Mouse (Mus musculus) bone marrow macrophage, adult 2 months (primary cell): ENCODE results near the gene Gstm1. TPM values are rescaled to one million over a fixed set of nuclear protein-coding genes. Genes with fewer than 3 reads are reported as not detected.

Source experiments
- H3K27ac ChIP-seq: 2 replicates; pipeline ENCODE4 v1.5.1; 2012; ENCODE audit warnings: low read depth, low read length; ENCODE audit not compliant: insufficient read depth
- H3K4me1 ChIP-seq: 2 replicates; pipeline ENCODE4 v1.6.1; 2012; ENCODE audit warnings: low read length; ENCODE audit not compliant: control insufficient read depth, insufficient read depth
- H3K4me3 ChIP-seq: 2 replicates; pipeline ENCODE4 v1.5.1; 2012; ENCODE audit warnings: mild to moderate bottlenecking, low read length, moderate library complexity; ENCODE audit not compliant: insufficient read depth
- CTCF ChIP-seq: IDR thresholded peaks from 2 replicates; pipeline ENCODE4 v1.5.1; 2012; ENCODE audit warnings: low read depth, mild to moderate bottlenecking, low read length, moderate library complexity
- POLR2A ChIP-seq: IDR thresholded peaks from 2 replicates; pipeline ENCODE4 v1.6.1; 2012; ENCODE audit warnings: mild to moderate bottlenecking, low read depth, low read length, borderline replicate concordance
- polyA plus RNA-seq: library from polyadenylated mRNA; stranded (reverse); fragments of >200 nt; gene quantifications from 2 replicates; pipeline ENCODE4 v1.2.4, GENCODE M21; 2012; ENCODE audit not compliant: missing spikeins, insufficient read depth, insufficient read length

Gstm1 gene
- polyA plus RNA-seq, 1 experiment: 329 TPM

GRCm38 (mm10) chr3:107968724-107969395 is 48.9 kb downstream of the Gstm1 start, which contains the start of gene Gstm3:
Gene Gstm3, minus strand, starts transcription at chr3:107969283.
- Histone ChIP-seq H3K4me3 (no peak within 1 kb of the TSS), H3K27ac (no peak within 1 kb of the TSS), H3K4me1 (peaks cover 11% of the 10 kb centered on the region)
- no peak for TF ChIP-seq CTCF
- no peak for TF ChIP-seq POLR2A

GRCm38 (mm10) chr3:107966631-107967030 is 51.1 kb downstream of the Gstm1 start:
- TF ChIP-seq POLR2A: no peak
- TF ChIP-seq CTCF: no peak
- Histone ChIP-seq H3K4me3 (no peak overlapping the region), H3K4me1 (peaks cover 11% of the 10 kb centered on the region), H3K27ac (no peak overlapping the region)

GRCm38 (mm10) chr3:107965592-107965991 is 52.2 kb downstream of the Gstm1 start:
- H3K4me1 ChIP-seq: peaks cover 11% of the 10 kb centered on the region
- TF ChIP-seq CTCF (no peak), POLR2A (no peak)
- H3K27ac ChIP-seq: no peak overlapping the region
- no peak overlapping the region for H3K4me3 ChIP-seq

- no peak overlapping the region for H3K4me3 ChIP-seq
- no peak for TF ChIP-seq POLR2A
- no peak for TF ChIP-seq CTCF
- peak overlapping the region; percentile 39 for H3K27ac ChIP-seq
- H3K4me1 ChIP-seq: peaks cover 11% of the 10 kb centered on the region
These were observed 53.0 kb downstream of the Gstm1 start for GRCm38 (mm10) chr3:107964656-107965308.

- Histone ChIP-seq H3K27ac (no peak overlapping the region), H3K4me1 (peaks cover 11% of the 10 kb centered on the region), H3K4me3 (no peak overlapping the region)
- no peak for TF ChIP-seq CTCF
- no peak for TF ChIP-seq POLR2A
These were observed 53.7 kb downstream of the Gstm1 start for GRCm38 (mm10) chr3:107964026-107964425.

Other genes starting within 250 kb of the Gstm1 start
- gene Eps8l3, start 140.7 kb downstream of the Gstm1 start, polyA plus RNA-seq: not detected in 2 replicates
- 19.6 and 24.6 TPM in 2 replicates for gene Gstm5, start 122.2 kb downstream of the Gstm1 start, polyA plus RNA-seq
- 1.8 TPM in 1 of 2 replicates, not detected in the other for gene Gstm7, start 86.2 kb downstream of the Gstm1 start, polyA plus RNA-seq
- gene Gstm6, start 74.2 kb downstream of the Gstm1 start, polyA plus RNA-seq: not detected in 2 replicates
- not detected in 2 replicates for gene Gstm3, start 48.7 kb downstream of the Gstm1 start, polyA plus RNA-seq
- 4.5 and 4.7 TPM in 2 replicates for gene Gstm2, start 31.5 kb downstream of the Gstm1 start, polyA plus RNA-seq
- 10.1 and 10.7 TPM in 2 replicates for gene Gstm4, start 26.9 kb upstream of the Gstm1 start, polyA plus RNA-seq
- 22.4 and 23.8 TPM in 2 replicates for gene Ampd2, start 68.7 kb upstream of the Gstm1 start, polyA plus RNA-seq
- not detected in 2 replicates for gene Gnat2, start 74.8 kb upstream of the Gstm1 start, polyA plus RNA-seq
- gene Gnai3, start 128.2 kb upstream of the Gstm1 start, polyA plus RNA-seq: 61.2 and 65.1 TPM in 2 replicates
- gene Gpr61, start 136.9 kb upstream of the Gstm1 start, polyA plus RNA-seq: not detected in 2 replicates
- 3.3 and 5.7 TPM in 2 replicates for gene Amigo1, start 168.4 kb upstream of the Gstm1 start, polyA plus RNA-seq
- gene Cyb561d1, start 183.2 kb upstream of the Gstm1 start, polyA plus RNA-seq: 10.1 and 11.6 TPM in 2 replicates
- 5.6 and 6.4 TPM in 2 replicates for gene Atxn7l2, start 193.0 kb upstream of the Gstm1 start, polyA plus RNA-seq
- not detected in 2 replicates for gene Sypl2, start 208.7 kb upstream of the Gstm1 start, polyA plus RNA-seq
- 128 and 156 TPM in 2 replicates for gene Psma5, start 239.0 kb upstream of the Gstm1 start, polyA plus RNA-seq